Mouse (Mus musculus) layer of hippocampus, postnatal 25 days (tissue): ENCODE measurements at regions not wholly inside any gene's neighbourhood (a gene's known extent, or its start where the extent isn't known, plus 50 kb on each side); places are given as distances from the start of the nearest gene placed in this dataset.

ENCODE experiments used
- DNase-seq, 2 experiments: peaks; one replicate each; pipeline ENCODE4 v3.0.0; 2022; ENCODE audit warnings: mixed read lengths in 2 of 2, low spot score in 1 of 2; ENCODE audit errors: extremely low spot score in 1 of 2

GRCm38 (mm10) chr1:77081660-77082059 lies 433.2 kb downstream of the Epha4 start:
- no peak for DNase-seq

GRCm38 (mm10) chr1:77082410-77082809 lies 432.5 kb downstream of the Epha4 start:
- no peak for DNase-seq

GRCm38 (mm10) chr1:77093551-77093950 lies 421.3 kb downstream of the Epha4 start:
- DNase-seq = no peak

GRCm38 (mm10) chr1:77101726-77102272 lies 413.1 kb downstream of the Epha4 start:
- no peak for DNase-seq

GRCm38 (mm10) chr1:77102421-77103133 lies 412.3 kb downstream of the Epha4 start:
- no peak for DNase-seq

- DNase-seq = no peak
These were observed 404.8 kb downstream of the Epha4 start for GRCm38 (mm10) chr1:77109861-77110785.

- no peak for DNase-seq
These were observed 386.5 kb downstream of the Epha4 start for GRCm38 (mm10) chr1:77128411-77128810.

- DNase-seq = no peak
These were observed 377.2 kb downstream of the Epha4 start for GRCm38 (mm10) chr1:77137663-77138062.

GRCm38 (mm10) chr1:77140906-77141305 lies 374.0 kb downstream of the Epha4 start:
- no peak for DNase-seq

GRCm38 (mm10) chr1:77148052-77148451 lies 366.8 kb downstream of the Epha4 start:
- no peak for DNase-seq

- no peak for DNase-seq
These were observed 346.6 kb downstream of the Epha4 start for GRCm38 (mm10) chr1:77168316-77168715.

- no peak for DNase-seq
These were observed 342.4 kb downstream of the Epha4 start for GRCm38 (mm10) chr1:77172463-77172862.

- no peak for DNase-seq
These were observed 340.1 kb downstream of the Epha4 start for GRCm38 (mm10) chr1:77174801-77175200.

GRCm38 (mm10) chr1:77175214-77175613 lies 339.7 kb downstream of the Epha4 start:
- no peak for DNase-seq

- DNase-seq = no peak
These were observed 338.4 kb downstream of the Epha4 start for GRCm38 (mm10) chr1:77176516-77176915.

- no peak for DNase-seq
These were observed 330.9 kb downstream of the Epha4 start for GRCm38 (mm10) chr1:77183965-77184364.

GRCm38 (mm10) chr1:77190141-77190540 lies 324.7 kb downstream of the Epha4 start:
- DNase-seq = no peak

- no peak for DNase-seq
These were observed 313.5 kb downstream of the Epha4 start for GRCm38 (mm10) chr1:77201321-77201917.

- DNase-seq = no peak
These were observed 311.9 kb downstream of the Epha4 start for GRCm38 (mm10) chr1:77202948-77203347.

- no peak for DNase-seq
These were observed 308.4 kb downstream of the Epha4 start for GRCm38 (mm10) chr1:77206535-77206934.

GRCm38 (mm10) chr1:77209395-77209794 lies 305.5 kb downstream of the Epha4 start:
- no peak for DNase-seq
